Mouse (Mus musculus): Measurements from ENCODE around the gene Myo18a.

The Myo18a gene

DNA sequence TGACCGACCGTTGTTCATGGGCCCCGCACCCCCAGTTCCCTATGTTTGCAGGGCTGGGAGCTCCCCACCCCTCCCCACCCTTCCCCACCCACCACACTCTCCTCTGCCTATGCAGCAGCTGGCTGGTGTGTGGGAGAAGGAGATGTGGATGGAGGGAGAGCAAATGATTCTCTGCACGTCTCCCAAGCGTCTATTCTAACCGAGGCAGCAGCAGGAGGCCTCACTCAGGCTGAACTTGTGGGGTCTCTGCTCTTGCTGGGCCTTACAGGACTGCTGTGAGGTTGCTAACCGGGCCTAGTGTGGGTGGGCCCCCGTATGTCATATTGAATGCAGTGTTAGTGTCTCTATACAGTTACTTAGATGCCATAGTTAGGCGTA is 37.4 kb downstream of the Myo18a start:
- no peak for DNase-seq

DNA sequence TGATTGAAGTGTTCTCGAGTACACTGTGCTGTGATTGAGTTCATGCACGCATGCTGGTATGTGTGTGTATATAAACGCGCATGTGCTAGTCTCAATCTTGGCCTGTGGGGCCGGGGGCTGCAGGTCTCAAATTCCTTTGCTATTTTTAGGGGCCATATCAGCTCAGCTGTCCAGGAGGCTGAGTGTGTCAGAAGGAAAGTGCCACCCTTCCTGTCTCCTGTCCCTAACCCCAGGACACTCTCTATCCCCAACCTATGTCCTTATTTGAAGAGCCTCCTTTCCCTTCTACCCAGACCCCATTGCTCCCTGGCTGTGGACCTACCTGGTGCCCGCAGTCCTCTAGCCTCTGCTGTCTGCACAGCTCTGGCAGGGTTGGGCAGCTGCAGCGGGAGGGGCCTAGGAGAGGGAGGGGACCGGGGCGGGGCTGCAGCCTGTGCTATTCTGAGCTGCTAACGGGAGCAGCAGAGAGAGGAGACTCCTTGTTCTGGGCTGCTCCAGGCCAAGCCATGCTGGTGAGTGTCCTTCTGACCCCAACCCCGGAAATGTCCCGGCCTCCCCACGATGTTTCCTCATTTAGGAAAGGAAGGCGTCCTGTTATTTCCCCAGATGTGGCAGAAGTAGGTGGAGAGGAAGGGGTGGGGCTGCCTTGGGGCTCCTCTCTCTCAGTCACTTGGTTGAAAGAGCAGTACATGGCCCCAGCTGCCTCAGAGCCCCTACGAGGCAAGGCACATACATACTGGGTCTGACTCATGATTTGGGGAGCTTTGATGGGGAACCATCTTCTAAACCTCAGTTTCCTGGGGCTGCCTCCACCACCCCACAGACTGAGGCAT is 38.0 kb downstream of the Myo18a start:
- no peak for DNase-seq

DNA sequence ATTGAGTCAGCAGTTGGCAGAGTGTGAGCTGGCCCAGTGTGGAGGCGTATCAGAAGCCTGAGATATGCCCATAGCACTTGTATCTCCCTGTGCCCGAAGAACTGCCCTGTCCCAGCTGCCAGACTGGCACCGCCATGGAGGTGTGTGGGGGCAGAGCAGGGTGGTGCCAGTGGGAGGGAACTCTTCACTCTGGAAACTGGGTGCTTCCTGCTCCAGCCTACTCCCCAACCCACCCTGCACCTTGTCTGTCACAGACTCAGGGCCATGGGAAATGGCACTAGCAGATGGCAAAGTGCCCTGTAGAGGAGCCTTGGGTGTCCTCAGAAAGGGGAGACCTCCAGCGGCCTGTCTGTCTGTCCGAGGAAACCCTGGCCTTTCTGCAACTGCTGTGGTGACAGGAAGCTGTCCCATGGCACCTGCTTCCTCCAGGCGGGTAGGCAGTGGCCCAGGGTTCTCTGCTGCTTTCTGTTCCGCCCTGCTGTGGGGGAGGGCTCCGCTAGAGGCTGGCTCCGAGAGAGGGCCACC is 39.4 kb downstream of the Myo18a start:
- no peak for DNase-seq

DNA sequence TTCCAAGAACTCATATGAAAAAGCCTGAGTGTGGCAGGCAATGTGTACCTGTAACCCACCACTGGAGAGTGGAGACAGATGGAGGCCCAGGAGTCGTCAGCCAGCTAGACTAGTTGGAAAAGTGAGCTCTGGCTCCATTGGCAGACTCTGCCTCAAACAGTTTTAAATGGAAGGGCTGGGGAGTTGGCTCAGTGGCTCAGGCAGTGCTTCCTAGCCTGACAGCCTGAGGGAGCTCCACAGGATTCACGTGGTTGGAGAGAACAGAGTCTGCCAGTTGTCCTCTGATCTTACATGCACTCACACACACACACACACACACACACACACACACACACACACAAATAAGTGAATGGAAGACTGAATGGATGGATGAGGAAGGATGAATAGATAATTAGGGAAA is 43.2 kb downstream of the Myo18a start:
- DNase-seq, result peak in 1 of 2 experiments; percentile 45

DNA sequence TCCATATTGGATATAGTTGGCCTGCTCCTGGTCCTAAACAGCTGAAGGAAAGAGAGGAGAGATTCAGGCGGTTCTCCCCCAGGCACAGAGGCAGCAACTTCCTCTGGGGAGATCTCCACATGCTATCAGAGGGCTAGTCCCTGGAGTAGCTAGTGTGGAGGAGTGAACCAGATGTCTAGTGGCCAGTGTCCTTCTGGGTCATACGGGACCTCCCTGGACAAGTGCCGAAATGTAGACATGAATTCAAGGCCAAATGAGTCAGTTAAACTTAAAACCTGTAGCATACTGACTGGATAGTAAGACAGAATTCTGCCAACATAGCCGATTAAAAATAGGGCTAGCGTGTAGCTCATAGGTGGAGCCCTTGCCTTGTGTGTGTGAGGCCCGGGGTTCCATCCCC is 43.8 kb downstream of the Myo18a start:
- DNase-seq, result no peak

DNA sequence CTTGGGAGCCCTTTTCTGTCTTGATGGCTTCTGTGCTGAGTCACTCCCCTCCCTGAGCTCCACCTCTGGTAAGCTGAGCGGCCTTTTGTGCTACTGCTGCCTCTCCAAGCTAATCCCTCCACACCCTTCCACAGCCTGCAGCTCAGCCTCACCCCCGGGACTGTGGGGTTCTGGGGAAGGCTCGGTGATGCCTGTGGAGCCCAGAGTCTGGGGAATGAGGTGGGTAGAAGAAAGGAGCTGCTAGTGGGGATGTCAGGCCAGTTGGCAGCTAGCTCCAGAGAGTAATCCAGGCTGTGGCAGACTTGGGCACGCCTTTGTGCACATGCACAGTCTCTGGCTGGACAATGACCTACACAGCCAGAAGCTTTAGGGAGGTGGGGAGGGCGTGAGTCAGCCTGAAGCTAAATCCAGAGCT is 45.0 kb downstream of the Myo18a start:
- peak in 1 of 2 experiments; percentile 41 for DNase-seq

DNA sequence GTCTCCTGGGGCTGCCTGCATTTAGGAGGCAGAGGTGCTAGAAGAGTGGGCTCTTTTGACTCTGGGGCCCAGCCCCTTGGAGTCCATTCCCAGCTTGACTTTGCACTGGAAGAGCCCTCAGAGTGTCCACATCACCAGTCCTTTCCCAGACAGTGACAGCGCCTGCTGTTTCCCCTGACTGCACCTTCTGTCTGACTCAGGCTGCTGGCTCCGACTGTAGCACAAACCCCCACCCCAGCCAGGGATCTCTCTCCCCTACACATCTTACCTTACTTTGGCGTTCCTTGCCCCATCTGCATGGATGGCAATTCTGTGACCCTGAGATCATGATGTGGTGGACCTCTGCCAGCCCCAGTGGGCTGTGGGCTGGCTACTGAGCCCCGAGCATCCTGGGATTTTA is 46.2 kb downstream of the Myo18a start:
- DNase-seq, result no peak

DNA sequence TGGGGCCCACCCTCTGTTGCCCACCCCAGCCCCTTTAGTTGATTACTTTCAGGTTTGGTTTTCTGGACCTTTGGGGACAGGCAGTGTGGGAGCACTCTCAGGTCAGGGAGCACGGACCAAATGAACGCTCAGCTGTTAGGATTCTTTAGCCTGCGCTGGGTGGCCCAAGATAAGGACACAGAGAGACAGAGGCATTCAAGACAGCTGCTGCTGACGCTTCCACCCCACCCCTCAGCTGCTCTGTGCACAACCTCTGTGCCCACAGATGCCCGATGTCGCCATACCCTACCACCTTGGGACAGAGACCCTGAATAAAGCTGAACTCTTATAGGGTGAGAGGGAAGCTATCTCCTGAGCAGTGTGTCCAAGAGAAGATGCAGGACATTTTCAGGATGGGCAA is 47.0 kb downstream of the Myo18a start:
- no peak for DNase-seq

DNA sequence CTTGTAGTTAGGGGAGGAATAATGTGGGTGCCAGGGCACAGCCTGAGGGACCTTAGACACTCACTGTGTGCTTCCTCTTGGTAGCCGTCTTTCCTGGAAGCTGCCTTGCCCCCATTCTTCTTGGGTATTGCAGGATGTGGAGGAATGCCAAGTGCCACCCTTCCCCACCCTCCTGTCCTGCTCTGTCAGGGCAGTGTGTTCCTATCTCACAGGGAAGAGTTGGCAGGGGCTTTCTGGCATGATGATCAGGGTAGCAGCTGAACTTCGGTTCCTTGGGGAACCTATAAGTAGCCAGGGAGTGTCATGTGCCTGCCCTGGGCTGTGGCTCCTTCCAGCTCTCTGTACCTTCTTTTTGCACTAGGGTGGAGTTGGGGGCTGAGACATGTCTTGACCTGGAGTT is 50.9 kb downstream of the Myo18a start:
- no peak for DNase-seq

DNA sequence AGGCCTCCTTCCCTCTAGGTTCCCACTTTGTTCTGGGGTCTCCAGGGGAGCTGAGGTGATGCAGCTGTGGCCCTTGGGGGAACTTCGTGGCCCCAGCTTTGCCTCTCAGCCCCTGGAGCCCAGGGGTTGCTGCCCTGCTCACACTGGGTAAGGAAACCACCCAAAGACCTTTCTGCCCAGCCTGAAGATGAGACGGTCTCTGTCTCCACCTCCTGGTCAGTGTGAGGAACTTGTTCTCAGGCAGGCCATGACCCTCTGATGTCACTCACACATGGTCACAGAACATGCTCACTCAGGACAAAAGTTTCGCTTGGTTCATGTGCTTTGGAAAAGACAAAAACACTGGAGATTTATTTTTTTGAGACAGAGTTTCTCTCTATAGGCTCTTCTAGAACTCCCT is 53.0 kb downstream of the Myo18a start:
- peak; percentile 62 to 68 for DNase-seq

DNA sequence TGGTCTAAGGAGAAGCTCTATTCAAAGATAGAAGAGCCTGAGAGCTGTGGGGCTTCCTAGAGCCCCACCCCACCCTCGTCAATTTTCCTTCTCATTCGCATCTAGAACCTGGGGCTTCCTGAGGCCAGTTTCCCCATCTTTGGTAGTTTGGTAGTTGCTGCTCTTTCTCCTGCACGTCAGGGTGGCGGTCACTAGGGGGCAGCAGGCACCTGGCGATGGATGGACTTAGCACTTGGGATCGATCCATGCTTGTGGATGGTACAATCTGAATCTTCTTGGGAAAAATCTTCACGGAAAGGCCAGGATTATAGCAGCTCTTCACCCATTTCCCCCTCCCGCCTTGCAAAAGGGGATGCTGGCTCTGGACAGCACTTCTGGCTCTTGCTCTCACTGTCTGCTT is 58.6 kb downstream of the Myo18a start:
- DNase-seq, result peak; percentile 73 to 86

DNA sequence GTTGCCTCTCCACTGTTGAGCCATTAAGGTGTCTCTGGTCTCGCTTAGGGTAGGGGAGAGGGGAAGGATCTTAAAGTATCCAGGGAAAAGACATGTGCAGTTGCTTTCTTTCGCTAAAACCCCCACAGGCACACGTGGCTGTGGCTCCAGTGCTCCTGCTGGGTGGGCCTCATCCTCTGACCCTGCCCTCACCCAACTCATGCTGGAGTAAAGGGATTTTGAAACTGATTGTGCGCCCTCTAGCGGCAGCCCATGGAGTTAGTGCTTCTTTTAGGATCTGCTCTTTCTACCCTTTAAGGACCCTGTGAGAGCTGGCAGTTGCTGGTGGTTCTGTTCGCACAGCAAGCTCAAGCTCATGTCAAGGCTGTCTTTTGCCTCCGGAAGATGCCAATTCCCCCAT is 59.7 kb downstream of the Myo18a start:
- DNase-seq, result peak; percentile 64 to 76

DNA sequence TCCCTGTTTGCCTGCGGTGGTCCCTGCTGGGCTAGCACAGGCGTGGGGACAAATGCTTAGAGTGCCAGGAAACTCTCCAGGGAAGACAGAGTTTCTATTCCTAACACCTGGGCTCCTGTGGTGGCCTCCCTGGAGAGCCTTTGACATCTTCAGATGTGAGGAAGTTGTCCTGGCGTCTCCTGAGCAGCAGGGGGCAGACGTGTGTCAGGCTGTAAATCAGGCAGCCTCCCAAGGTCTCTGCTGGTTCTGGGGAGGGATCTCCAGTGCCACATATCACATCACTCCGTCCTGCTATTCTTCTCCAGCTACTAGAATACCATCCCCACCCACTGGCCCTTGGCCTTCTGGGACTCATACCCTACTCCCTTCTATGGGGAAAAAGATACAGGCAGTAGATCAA is 62.8 kb downstream of the Myo18a start:
- DNase-seq, result peak; percentile 78 to 82

DNA sequence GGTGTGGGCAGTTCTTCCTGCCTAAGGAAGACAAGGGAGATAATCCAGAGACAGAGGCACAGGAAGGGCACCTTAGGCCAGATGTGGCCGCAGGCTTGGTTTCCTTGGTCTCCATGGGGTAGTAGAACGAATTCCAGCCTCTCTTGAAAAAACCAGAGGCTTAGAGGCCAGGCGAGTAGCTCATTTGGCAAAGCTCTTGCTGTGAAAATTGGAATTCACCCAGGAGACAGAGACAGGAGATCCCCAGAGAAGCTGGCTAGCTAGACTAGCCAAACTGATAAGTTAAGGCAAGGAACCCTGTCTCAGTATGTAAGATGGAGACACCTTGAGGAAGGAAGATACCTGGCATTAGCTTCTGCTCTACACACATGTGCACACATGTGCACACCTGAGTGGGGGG is 63.3 kb downstream of the Myo18a start:
- no peak for DNase-seq

DNA sequence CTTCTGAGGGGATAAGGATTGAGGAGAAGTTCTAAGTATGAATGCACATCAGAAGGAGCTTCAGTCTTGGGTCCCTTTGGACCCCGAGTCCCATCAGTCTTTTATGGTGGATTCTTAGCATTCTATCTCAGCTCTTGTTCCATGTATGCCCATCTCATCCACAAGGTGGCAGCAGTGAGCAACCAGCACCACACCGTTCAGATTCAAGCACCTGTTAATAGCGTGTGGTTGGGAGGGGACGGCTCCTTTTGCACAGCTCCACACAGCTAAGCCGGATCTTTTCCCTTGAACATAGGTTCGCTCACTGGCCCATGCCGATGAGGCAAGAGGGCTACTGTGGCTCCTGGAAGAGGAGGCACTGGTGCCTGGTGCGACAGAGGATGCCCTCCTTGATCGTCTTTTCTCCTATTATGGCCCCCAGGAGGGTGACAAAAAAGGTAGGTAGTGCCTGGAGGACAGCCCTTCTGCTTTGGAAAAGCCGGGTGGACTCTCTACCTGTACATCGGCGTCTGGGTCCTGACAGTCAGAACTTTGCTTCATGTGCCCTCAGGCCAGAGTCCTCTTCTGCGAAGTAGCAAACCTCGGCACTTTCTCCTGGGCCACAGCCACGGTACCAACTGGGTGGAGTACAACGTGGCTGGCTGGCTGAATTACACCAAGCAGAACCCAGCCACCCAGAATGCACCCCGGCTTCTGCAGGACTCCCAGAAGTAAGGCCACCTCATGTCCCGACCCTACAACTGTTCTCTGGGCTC is 64.4 kb downstream of the Myo18a start:
- peak; percentile 78 to 88 for DNase-seq

DNA sequence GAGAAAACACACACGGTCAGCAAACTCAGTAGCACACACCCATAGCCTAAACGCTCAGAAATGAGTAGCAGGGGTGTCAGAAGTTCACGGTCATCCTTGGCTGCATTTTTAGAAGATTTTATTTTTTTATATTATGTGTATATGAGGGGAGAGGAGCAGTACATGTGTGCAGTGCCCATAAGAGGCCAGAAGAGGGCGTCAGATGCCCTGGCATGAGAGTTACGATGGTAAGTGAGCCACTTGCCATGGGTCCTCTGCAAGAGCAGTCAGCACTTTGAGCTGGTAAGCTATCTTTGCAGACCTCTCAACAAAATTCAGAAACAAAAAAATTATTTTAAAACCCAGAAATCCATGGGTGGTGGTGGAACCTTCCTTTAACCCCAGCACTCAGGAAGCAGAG is 65.1 kb downstream of the Myo18a start:
- no peak for DNase-seq

DNA sequence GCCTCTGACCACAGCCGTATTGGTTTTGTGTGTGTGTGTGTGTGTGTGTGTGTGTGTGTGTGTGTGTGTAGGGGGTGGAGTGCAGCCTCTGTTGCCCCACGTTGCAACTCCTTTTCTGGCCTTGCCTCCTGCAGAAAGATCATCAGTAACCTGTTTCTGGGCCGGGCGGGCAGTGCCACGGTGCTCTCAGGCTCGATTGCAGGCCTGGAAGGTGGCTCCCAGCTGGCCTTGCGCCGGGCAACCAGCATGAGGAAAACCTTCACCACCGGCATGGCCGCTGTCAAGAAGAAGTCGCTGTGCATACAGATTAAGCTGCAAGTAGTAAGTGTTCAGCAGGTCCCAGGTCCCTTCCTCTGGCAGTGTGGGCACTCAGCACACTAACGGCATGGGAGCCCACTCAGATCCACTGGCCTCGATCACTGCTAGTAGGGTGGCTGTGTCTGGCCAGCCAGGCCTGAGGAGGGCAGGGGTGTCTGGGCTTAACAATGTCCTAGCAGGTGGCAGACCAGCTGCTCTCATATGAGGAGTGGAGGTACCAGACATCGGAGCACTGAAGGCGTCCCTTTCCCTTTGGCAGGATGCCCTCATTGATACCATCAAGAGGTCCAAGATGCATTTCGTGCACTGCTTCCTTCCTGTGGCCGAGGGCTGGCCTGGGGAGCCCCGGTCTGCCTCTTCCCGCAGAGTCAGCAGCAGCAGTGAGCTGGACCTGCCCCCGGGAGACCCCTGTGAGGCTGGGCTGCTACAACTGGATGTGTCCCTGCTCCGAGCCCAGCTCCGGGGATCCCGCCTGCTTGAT is 66.2 kb downstream of the Myo18a start:
- no peak for DNase-seq

DNA sequence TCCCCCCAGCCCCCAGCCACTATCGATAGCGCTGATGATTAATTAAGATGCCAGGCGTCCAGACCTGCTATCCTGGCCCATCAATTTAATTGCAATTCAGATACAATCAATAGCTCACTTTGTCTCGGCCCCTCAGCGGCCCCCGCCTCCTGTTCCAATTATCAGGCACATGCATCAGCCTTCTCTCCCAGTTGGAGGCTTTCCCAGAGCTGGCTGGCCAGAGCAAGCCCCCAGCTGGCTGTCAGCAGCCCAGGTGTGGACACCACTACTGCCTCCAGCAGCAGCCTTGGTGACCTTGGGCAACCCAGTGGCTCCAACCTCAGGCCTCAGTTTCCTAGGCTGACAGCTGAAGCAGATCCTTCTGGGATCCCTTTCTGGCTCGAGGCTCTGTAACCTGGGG is 67.8 kb downstream of the Myo18a start:
- DNase-seq, result no peak

DNA sequence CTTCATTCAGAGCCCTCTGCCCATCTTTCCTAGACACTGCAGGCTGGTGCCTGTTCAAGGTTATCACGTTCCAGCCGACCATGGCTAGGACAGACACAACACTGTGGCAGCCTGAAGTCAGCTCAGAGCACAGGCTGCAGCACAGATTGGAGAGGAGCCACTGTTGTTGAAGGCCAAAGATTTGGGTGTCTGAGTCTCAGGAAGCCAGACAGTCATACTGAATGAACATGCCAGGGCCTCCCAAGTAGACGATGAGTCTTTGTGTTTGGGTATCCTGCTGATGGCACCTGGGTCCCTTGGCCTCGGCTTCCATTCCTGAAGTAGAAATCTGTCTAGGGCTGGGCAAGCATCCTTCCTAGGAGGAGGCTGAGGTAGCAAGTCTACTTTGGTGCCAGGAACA is 69.5 kb downstream of the Myo18a start:
- no peak for DNase-seq

DNA sequence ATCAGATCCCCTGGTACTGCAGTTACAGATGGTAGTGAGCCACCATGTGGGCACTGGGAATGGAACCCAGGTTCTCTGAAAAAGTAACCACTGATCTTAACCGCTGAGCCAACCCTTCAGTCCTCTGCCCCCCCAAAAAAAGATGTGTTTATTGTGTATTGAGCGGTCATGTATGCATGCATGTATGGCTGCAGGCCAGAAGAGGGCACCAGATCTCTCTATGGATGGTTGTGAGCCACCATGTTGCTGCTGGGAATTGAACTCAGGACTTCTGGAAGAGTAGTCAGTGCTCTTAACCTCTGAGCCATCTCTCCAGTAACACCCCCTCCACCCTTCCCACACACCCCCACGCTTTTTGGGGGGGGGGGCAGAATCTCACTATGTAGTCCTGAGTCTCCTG is 72.1 kb downstream of the Myo18a start:
- DNase-seq, result no peak

DNA sequence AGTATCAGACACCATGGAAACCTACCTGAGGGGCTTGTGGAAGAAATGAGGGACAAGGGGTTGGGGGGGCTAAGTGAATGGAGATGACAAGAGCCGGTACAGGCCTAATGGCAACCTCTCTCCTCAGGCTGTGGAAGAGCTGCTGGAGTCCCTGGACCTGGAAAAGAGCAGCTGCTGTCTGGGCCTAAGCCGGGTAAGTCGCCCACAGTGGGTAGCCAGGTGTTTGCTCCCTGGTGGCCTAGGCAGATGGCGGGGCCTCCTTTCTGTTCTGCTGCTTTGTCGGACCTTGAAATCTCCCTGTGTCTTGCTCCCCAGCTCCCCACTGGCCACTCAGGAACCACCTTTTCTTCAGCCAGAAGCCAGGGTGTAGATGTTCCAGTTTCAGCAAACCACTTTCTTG is 73.2 kb downstream of the Myo18a start:
- no peak for DNase-seq

DNA sequence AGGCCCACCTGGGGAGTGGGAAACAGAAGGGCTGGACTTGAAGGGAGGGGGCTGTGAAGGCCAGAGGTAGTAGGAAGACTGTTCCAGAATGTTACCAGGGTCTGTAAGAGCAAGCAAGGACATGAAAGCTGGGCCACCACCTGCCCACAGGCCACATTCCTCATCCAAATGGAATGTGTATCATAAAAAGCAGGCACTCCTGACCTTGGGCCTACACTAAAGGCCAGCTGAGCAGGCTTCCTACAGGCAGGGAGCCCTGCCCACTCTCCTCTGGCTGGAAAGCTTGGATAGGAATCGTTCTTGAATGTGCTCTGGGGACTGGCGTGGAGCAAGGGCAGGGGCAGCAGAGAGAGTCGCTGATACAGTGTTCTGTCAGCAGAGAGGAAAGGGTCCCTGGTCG is 73.7 kb downstream of the Myo18a start:
- no peak for DNase-seq

DNA sequence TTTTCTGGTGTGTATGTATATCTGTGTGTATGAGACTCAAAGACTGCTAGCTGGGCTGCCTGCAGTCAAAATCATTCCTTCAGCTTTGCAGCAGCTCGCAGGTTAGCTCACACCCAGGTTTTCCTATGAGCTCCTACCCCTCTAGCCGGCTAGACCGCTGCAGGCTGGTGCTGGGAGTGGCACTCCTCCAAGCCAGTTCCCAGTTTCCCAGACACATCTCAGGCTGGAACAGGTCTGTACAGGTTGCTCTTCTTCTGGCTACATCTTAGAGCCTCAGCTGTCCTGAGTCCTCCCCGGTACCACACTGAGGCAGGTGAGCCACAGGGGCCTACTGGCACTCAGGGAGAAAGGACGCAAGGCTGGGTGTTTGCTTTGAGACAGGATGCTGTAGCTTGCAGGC is 74.8 kb downstream of the Myo18a start:
- no peak for DNase-seq
